Mouse (Mus musculus) CH12.LX (cell line): ENCODE measurements around the gene Fam83f.

ENCODE experiments used
- CTCF ChIP-seq, 2 experiments: IDR thresholded peaks in 1 of 2; conservative IDR thresholded peaks in 1 of 2; 2 replicates each; pipeline ENCODE4 v1.5.1; 2011 to 2012; ENCODE audit warnings: low read depth in 2 of 2, low read length in 2 of 2, improper control_type of control experiment in 1 of 2, inconsistent platforms in 1 of 2, mild to moderate bottlenecking in 1 of 2, moderate library complexity in 1 of 2
- E2F4 ChIP-seq: IDR thresholded peaks from 2 replicates; pipeline ENCODE4 v1.6.1; 2011; ENCODE audit warnings: low read depth, low read length, improper control_type of control experiment; ENCODE audit not compliant: insufficient replicate concordance
- EP300 ChIP-seq: IDR thresholded peaks from 2 replicates; pipeline ENCODE4 v1.6.1; 2011; ENCODE audit warnings: low read length, improper control_type of control experiment
- MAX ChIP-seq: IDR thresholded peaks from 2 replicates; pipeline ENCODE4 v1.6.1; 2011; ENCODE audit warnings: low read length, improper control_type of control experiment
- NELFE ChIP-seq: IDR thresholded peaks from 2 replicates; pipeline ENCODE4 v1.6.1; 2011; ENCODE audit warnings: low read depth, low read length, improper control_type of control experiment
- POLR2A ChIP-seq: IDR thresholded peaks from 2 replicates; pipeline ENCODE4 v1.6.1; 2011; ENCODE audit warnings: low read depth, mild to moderate bottlenecking, improper control_type of control experiment, low read length
- RCOR1 ChIP-seq: conservative IDR thresholded peaks from 2 replicates; pipeline ENCODE4 v1.6.1; 2012; ENCODE audit warnings: low read depth, mild to moderate bottlenecking, inconsistent platforms, low read length, improper control_type of control experiment
- SMC3 ChIP-seq: IDR thresholded peaks from 2 replicates; pipeline ENCODE4 v1.6.1; 2011; ENCODE audit warnings: low read depth, low read length, improper control_type of control experiment
- ZC3H11A ChIP-seq: IDR thresholded peaks from 2 replicates; pipeline ENCODE4 v1.6.1; 2012; ENCODE audit warnings: low read depth, mild to moderate bottlenecking, inconsistent platforms, low read length, improper control_type of control experiment

DNA sequence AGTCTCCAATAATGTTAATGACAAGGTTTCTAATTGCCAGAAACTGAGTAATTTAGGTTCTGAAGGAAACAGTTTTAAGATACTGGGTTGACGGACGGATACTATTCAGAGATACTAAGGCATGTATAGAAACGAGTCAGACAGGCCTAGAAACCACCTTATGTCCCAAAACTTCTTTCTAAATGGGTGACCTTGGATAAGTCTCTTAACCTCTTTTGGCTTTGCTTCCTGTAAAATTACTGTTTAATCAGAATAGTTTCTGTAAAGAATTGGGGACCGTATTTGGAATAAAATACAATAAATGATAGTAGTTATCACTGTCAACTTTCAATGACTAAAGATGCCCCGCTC, 38.6 kb downstream of the Fam83f start:
- no peak for TF ChIP-seq CTCF (conservative IDR thresholded peaks at IDR 0.05 in 1 of 2, IDR thresholded peaks at IDR 0.05 in 1 of 2; ENCODE audit: low read depth in 2 of 2, low read length in 2 of 2)
- no peak for TF ChIP-seq SMC3
- TF ChIP-seq POLR2A, result no peak
- no peak for TF ChIP-seq NELFE
- TF ChIP-seq ZC3H11A, result no peak
- no peak for TF ChIP-seq MAX
- no peak for TF ChIP-seq EP300
- no peak for TF ChIP-seq E2F4
- TF ChIP-seq RCOR1, result no peak
